Mouse (Mus musculus) thymus, adult 2 months (tissue): ENCODE measurements around the gene Rrp7a.

Source experiments
- CTCF ChIP-seq: fragments of 200-500 bp; IDR thresholded peaks from 2 replicates; pipeline ENCODE4 v1.5.1; 2012; ENCODE audit warnings: mild to moderate bottlenecking, control low read depth, low read length, moderate library complexity, borderline replicate concordance; ENCODE audit not compliant: control insufficient read depth, poor library complexity, insufficient read depth; ENCODE audit errors: extremely low read depth
- POLR2A ChIP-seq: fragments of 200-500 bp; IDR thresholded peaks from 2 replicates; pipeline ENCODE4 v1.6.1; 2012; ENCODE audit warnings: mild to moderate bottlenecking, low read length, control low read depth, moderate library complexity; ENCODE audit not compliant: control insufficient read depth, poor library complexity, insufficient read depth; ENCODE audit errors: extremely low read depth

DNA sequence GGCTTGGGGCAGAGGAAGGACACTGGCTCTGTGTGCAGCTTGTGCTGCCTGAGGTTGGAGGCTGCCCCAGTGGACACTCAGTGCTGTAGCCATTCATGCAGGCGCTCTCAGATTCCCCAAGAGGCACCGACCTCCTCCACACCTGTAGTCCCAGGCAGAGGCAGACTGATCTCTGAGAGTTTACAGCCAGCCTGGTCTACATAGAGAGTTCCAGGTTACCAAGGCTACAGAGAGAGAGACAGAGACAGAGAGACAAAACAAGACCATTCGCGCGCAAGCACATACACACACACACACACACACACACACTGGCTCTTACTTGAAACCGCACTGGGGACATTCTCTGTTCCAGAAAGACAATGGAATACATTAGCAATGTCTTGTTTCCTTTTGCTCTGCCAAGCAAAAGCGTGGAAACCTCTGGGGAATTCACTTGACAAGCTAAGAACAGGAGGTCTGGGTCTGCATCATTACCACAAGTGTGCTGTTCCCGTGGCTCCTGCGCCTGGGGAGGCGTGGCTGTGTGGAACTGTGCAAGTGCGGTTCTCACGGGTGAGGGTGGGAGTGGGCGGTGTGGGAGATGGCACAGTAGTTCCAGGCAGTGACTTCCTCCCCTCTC lies 38.5 kb downstream of the Rrp7a start:
- TF ChIP-seq CTCF = no peak
- TF ChIP-seq POLR2A = no peak
